Mouse (Mus musculus): ENCODE results near the gene Dpp4.

The Dpp4 gene

GRCm38 (mm10) chr2:62363606-62364005 lies 48.4 kb downstream of the Dpp4 start:
- DNase-seq (ENCODE audit: extremely low read depth, low read depth): peak; percentile 44

- no peak for DNase-seq (ENCODE audit: extremely low read depth, low read depth)
Measured at GRCm38 (mm10) chr2:62362211-62362610, 49.8 kb downstream of the Dpp4 start.

GRCm38 (mm10) chr2:62361514-62361913 lies 50.5 kb downstream of the Dpp4 start:
- DNase-seq (ENCODE audit: extremely low read depth, low read depth): no peak

- DNase-seq (ENCODE audit: extremely low read depth, low read depth): peak; percentile 33
Measured at GRCm38 (mm10) chr2:62360872-62361271, 51.2 kb downstream of the Dpp4 start.

- no peak for DNase-seq (ENCODE audit: extremely low read depth, low read depth)
Measured at GRCm38 (mm10) chr2:62357259-62357658, 54.8 kb downstream of the Dpp4 start.

GRCm38 (mm10) chr2:62356606-62357005 lies 55.4 kb downstream of the Dpp4 start:
- no peak for DNase-seq (ENCODE audit: extremely low read depth, low read depth)

- DNase-seq (ENCODE audit: extremely low read depth, low read depth): no peak
Measured at GRCm38 (mm10) chr2:62355766-62356165, 56.3 kb downstream of the Dpp4 start.

- no peak for DNase-seq (ENCODE audit: extremely low read depth, low read depth)
Measured at GRCm38 (mm10) chr2:62352035-62352434, 60.0 kb downstream of the Dpp4 start.

GRCm38 (mm10) chr2:62347762-62348161 lies 64.3 kb downstream of the Dpp4 start:
- no peak for DNase-seq (ENCODE audit: extremely low read depth, low read depth)

GRCm38 (mm10) chr2:62346771-62347170 lies 65.3 kb downstream of the Dpp4 start:
- DNase-seq (ENCODE audit: extremely low read depth, low read depth): no peak

GRCm38 (mm10) chr2:62344367-62344766 lies 67.7 kb downstream of the Dpp4 start:
- no peak for DNase-seq (ENCODE audit: extremely low read depth, low read depth)

- DNase-seq (ENCODE audit: extremely low read depth, low read depth): no peak
Measured at GRCm38 (mm10) chr2:62341734-62342128, 70.3 kb downstream of the Dpp4 start.

GRCm38 (mm10) chr2:62341061-62341733 lies 70.8 kb downstream of the Dpp4 start:
- no peak for DNase-seq (ENCODE audit: extremely low read depth, low read depth)

GRCm38 (mm10) chr2:62339222-62339944 lies 72.6 kb downstream of the Dpp4 start:
- no peak for DNase-seq (ENCODE audit: extremely low read depth, low read depth)

- DNase-seq (ENCODE audit: extremely low read depth, low read depth): no peak
Measured at GRCm38 (mm10) chr2:62337086-62337485, 74.9 kb downstream of the Dpp4 start.

- no peak for DNase-seq (ENCODE audit: extremely low read depth, low read depth)
Measured at GRCm38 (mm10) chr2:62334397-62335243, 77.4 kb downstream of the Dpp4 start.

- no peak for DNase-seq (ENCODE audit: extremely low read depth, low read depth)
Measured at GRCm38 (mm10) chr2:62332465-62332864, 79.6 kb downstream of the Dpp4 start.

- DNase-seq (ENCODE audit: extremely low read depth, low read depth): no peak
Measured at GRCm38 (mm10) chr2:62331913-62332312, 80.1 kb downstream of the Dpp4 start.

- DNase-seq (ENCODE audit: extremely low read depth, low read depth): no peak
Measured at GRCm38 (mm10) chr2:62325388-62325787, 86.6 kb downstream of the Dpp4 start.

- no peak for DNase-seq (ENCODE audit: extremely low read depth, low read depth)
Measured at GRCm38 (mm10) chr2:62323078-62323637, 88.9 kb downstream of the Dpp4 start.

- DNase-seq (ENCODE audit: extremely low read depth, low read depth): no peak
Measured at GRCm38 (mm10) chr2:62319489-62319888, 92.5 kb downstream of the Dpp4 start.

- DNase-seq (ENCODE audit: extremely low read depth, low read depth): peak; percentile 53
Measured at GRCm38 (mm10) chr2:62316930-62317329, 95.1 kb downstream of the Dpp4 start.

All from MEL-GATA-1-ER (cell line).